Mouse (Mus musculus) embryo, embryonic 10.5 days (tissue): ENCODE measurements at regions not wholly inside any gene's neighbourhood (a gene's known extent, or its start where the extent isn't known, plus 50 kb on each side); places are given as distances from the start of the nearest gene placed in this dataset.
"Not testable (repeated sequence)": the region's sequence is repeated elsewhere in the genome, so short reads cannot be mapped to it uniquely, and the experiment has no call there.

Experiments
- DNase-seq: peaks from one replicate; pipeline ENCODE4 v3.0.0-alpha.2; 2015; ENCODE audit warnings: low spot score

- DNase-seq, result peak; percentile 4
Measured at GRCm38 (mm10) chrY:4150031-4150430, 378.6 kb downstream of the Gm3376 start.

GRCm38 (mm10) chrY:4150681-4151080, 379.2 kb downstream of the Gm3376 start:
- DNase-seq, result not testable (repeated sequence)

- DNase-seq, result not testable (repeated sequence)
Measured at GRCm38 (mm10) chrY:4152998-4153397, 381.5 kb downstream of the Gm3376 start.

- no peak for DNase-seq
Measured at GRCm38 (mm10) chrY:4160371-4160770, 388.9 kb downstream of the Gm3376 start.
